Mouse (Mus musculus): ENCODE measurements around the gene Ift80. TPM values are rescaled to one million over a fixed set of nuclear protein-coding genes. Genes with fewer than 3 reads are reported as not detected.

Gene Ift80
- polyA plus RNA-seq, 1 experiment from 2014 or later, result 10.0 TPM

- H3K4me3 ChIP-seq (ENCODE audit: low read depth, low read length), result no peak overlapping the region
- no peaks in the 10 kb centered on the region for H3K9me3 ChIP-seq (ENCODE audit: control insufficient read depth, low read length)
- peak overlapping the region; percentile 75 for H3K27ac ChIP-seq (ENCODE audit: low read depth, low read length)
- H3K4me2 ChIP-seq, result peak overlapping the region; percentile 55
- DNase-seq (ENCODE audit: low spot score) (no peak), ATAC-seq (replicated peaks; ENCODE audit: low FRiP score) (peak; percentile 93)
- peaks cover 23% of the 10 kb centered on the region for H3K4me1 ChIP-seq (replicated peaks; ENCODE audit: control insufficient read depth, insufficient read depth, low read length)
- H3K36me3 ChIP-seq (ENCODE audit: control insufficient read depth, insufficient read depth, low read length), result no peaks in the 10 kb centered on the region
- H3K27me3 ChIP-seq (replicated peaks; ENCODE audit: control insufficient read depth, insufficient read depth, low read length), result no peaks in the 10 kb centered on the region
- WGBS, result 42% methylated on average over 9 of the region's 9 CpGs
- peak overlapping the region; percentile 50 for H3K9ac ChIP-seq (ENCODE audit: low read depth, low read length)
Measured at GRCm38 (mm10) chr3:68975533-68976490, 28.6 kb downstream of the Ift80 start.

GRCm38 (mm10) chr3:68974639-68975532, 29.5 kb downstream of the Ift80 start:
- Histone ChIP-seq H3K4me1 (replicated peaks; ENCODE audit: control insufficient read depth, insufficient read depth, low read length) (peaks cover 23% of the 10 kb centered on the region), H3K27me3 (replicated peaks; ENCODE audit: control insufficient read depth, insufficient read depth, low read length) (no peaks in the 10 kb centered on the region), H3K4me3 (ENCODE audit: low read depth, low read length) (no peak overlapping the region), H3K9ac (ENCODE audit: low read depth, low read length) (no peak overlapping the region), H3K27ac (ENCODE audit: low read depth, low read length) (peak overlapping the region; percentile 75), H3K9me3 (ENCODE audit: control insufficient read depth, low read length) (no peaks in the 10 kb centered on the region), H3K4me2 (peak overlapping the region; percentile 55), H3K36me3 (ENCODE audit: control insufficient read depth, insufficient read depth, low read length) (no peaks in the 10 kb centered on the region)
- ATAC-seq (replicated peaks; ENCODE audit: low FRiP score) (no peak), DNase-seq (ENCODE audit: low spot score) (no peak)
- 77% methylated on average over 8 of the region's 8 CpGs for WGBS

DNA sequence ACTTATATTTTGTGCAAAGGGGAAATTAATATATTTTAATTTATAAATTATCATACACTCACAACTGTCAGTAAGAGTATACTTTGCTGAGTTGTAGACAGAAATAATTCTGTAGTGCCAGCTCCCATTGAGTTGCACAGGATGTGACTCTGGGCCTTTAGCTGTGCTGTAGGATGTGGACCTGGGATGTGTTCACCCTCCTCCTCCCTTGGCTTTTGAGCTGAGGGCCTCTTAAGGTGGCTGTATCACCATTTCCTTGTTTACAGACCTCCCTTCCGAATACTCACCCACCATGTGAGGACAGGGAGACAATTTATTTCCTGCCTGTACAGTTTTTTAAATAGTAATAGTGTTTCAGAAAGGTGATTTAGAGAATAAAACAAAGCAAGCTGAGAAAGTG, 30.8 kb downstream of the Ift80 start:
- no peaks in the 10 kb centered on the region for H3K27me3 ChIP-seq (replicated peaks; ENCODE audit: control insufficient read depth, insufficient read depth, low read length)
- no peaks in the 10 kb centered on the region for H3K9me3 ChIP-seq (ENCODE audit: control insufficient read depth, low read length)
- no peak overlapping the region for H3K4me3 ChIP-seq (ENCODE audit: low read depth, low read length)
- ATAC-seq (replicated peaks; ENCODE audit: low FRiP score) (no peak), DNase-seq (ENCODE audit: low spot score) (no peak)
- no peak overlapping the region for H3K4me2 ChIP-seq
- H3K27ac ChIP-seq (ENCODE audit: low read depth, low read length), result no peak overlapping the region
- peaks cover 16% of the 10 kb centered on the region for H3K4me1 ChIP-seq (replicated peaks; ENCODE audit: control insufficient read depth, insufficient read depth, low read length)
- H3K9ac ChIP-seq (ENCODE audit: low read depth, low read length), result no peak overlapping the region
- WGBS, result 59% methylated on average over 1 of the region's 1 CpGs
- no peaks in the 10 kb centered on the region for H3K36me3 ChIP-seq (ENCODE audit: control insufficient read depth, insufficient read depth, low read length)

DNA sequence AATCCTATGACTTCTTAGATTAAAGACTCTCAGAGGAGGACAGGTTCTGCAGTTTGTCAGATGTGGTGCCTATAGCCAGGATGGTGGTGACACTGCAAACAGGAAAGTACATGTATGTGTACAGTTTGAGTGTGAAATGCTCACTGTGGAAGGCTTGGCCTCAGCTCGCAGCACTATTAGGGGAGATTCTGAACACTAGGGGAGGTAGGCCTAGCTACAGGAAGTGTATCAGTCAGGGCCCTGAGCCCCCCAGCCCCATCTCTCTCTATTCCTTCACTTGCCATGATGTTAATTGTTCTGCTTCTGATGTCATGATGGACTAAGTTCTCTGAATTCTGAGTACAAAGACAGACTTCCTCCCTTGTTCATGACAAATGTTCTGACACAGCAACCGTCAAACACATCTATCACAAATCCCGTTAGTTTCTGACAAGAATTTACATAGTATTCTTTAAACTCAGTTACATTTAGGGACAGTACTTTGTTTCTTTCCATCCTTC, 35.2 kb downstream of the Ift80 start:
- Histone ChIP-seq H3K27ac (ENCODE audit: low read depth, low read length) (no peak overlapping the region), H3K27me3 (replicated peaks; ENCODE audit: control insufficient read depth, insufficient read depth, low read length) (no peaks in the 10 kb centered on the region), H3K4me3 (ENCODE audit: low read depth, low read length) (no peak overlapping the region), H3K36me3 (ENCODE audit: control insufficient read depth, insufficient read depth, low read length) (peaks cover 10% of the 10 kb centered on the region; the same call in 1 of the 2 replicates), H3K4me1 (replicated peaks; ENCODE audit: control insufficient read depth, insufficient read depth, low read length) (no peaks in the 10 kb centered on the region; the same call in 1 of the 2 replicates), H3K4me2 (no peak overlapping the region), H3K9ac (ENCODE audit: low read depth, low read length) (no peak overlapping the region), H3K9me3 (ENCODE audit: control insufficient read depth, low read length) (no peaks in the 10 kb centered on the region; the same call in 1 of the 2 replicates)
- DNase-seq (ENCODE audit: low spot score), result no peak
- no peak for ATAC-seq (replicated peaks; ENCODE audit: low FRiP score)
- 79% methylated on average over 3 of the region's 3 CpGs for WGBS

DNA sequence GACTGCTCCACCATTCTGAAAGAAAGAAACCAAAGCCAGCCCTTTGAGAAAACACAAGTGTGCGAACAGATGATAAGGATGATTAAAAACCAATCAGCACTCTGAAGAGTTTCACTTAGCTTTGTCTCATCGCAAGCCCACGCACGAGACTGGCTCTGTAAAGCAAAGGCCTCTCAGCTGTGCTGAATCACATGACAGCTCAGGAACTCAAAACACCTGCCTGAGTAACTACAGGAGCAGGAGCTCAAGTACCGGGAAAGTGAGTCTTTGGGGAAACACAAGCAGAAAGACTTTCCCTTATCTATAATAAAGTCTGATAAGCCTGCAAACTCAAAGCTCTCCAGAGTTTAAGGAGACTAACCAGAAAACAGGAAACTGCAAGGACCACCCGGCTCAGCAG, 37.0 kb downstream of the Ift80 start:
- DNase-seq (ENCODE audit: low spot score) (no peak), ATAC-seq (replicated peaks; ENCODE audit: low FRiP score) (no peak; the same call in 1 of the 2 replicates)
- H3K9me3 ChIP-seq (ENCODE audit: control insufficient read depth, low read length), result no peaks in the 10 kb centered on the region; the same call in 1 of the 2 replicates
- no peaks in the 10 kb centered on the region for H3K27me3 ChIP-seq (replicated peaks; ENCODE audit: control insufficient read depth, insufficient read depth, low read length)
- H3K36me3 ChIP-seq (ENCODE audit: control insufficient read depth, insufficient read depth, low read length), result peaks cover 10% of the 10 kb centered on the region; the same call in 1 of the 2 replicates
- no peak overlapping the region for H3K4me3 ChIP-seq (ENCODE audit: low read depth, low read length)
- 20% methylated on average over 6 of the region's 6 CpGs for WGBS
- no peaks in the 10 kb centered on the region; the same call in 1 of the 2 replicates for H3K4me1 ChIP-seq (replicated peaks; ENCODE audit: control insufficient read depth, insufficient read depth, low read length)
- H3K27ac ChIP-seq (ENCODE audit: low read depth, low read length), result no peak overlapping the region
- H3K9ac ChIP-seq (ENCODE audit: low read depth, low read length), result no peak overlapping the region
- H3K4me2 ChIP-seq, result no peak overlapping the region

DNA sequence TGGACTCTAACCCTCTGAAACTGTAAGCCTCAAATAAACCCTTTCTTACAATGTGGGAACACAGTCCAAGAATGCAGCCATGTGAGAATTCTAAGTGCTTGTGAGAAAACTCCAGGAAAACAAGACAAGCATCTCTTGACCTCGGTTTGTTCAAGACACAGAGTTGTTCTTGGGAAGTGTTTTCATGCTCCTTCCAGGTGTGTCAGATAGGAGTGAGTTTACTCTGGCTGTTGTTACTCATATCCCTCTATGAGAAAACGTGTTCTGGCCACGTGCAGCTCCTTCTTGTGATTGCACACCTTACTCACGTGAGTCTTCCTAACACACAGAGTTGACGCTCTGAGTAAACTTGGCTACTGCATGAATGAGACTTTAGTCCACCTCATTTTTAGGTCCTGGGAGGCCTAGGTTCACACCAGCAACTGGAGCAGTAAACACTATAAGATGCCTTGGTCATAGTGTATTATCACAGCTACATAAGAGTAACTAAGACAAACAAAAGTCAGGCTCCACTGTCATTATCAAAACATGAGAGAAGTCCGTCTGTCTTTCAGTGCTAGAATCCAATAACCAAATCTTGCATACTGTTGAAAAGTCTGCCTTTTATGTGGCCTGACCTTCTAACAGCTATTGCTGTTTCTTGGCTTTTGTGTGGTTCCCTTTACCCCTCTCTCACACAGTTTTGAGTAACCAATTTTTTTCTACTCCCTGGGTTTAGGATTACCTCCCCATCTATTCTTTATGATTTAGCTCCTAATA, 37.7 kb downstream of the Ift80 start:
- H3K9ac ChIP-seq (ENCODE audit: low read depth, low read length), result no peak overlapping the region
- H3K4me1 ChIP-seq (replicated peaks; ENCODE audit: control insufficient read depth, insufficient read depth, low read length), result no peaks in the 10 kb centered on the region; the same call in 1 of the 2 replicates
- no peak overlapping the region for H3K4me2 ChIP-seq
- no peaks in the 10 kb centered on the region; the same call in 1 of the 2 replicates for H3K9me3 ChIP-seq (ENCODE audit: control insufficient read depth, low read length)
- no peak overlapping the region for H3K27ac ChIP-seq (ENCODE audit: low read depth, low read length)
- H3K4me3 ChIP-seq (ENCODE audit: low read depth, low read length), result no peak overlapping the region
- DNase-seq (ENCODE audit: low spot score) (no peak), ATAC-seq (replicated peaks; ENCODE audit: low FRiP score) (no peak)
- 88% methylated on average over 6 of the region's 6 CpGs for WGBS
- no peaks in the 10 kb centered on the region for H3K27me3 ChIP-seq (replicated peaks; ENCODE audit: control insufficient read depth, insufficient read depth, low read length)
- peaks cover 10% of the 10 kb centered on the region; the same call in 1 of the 2 replicates for H3K36me3 ChIP-seq (ENCODE audit: control insufficient read depth, insufficient read depth, low read length)

GRCm38 (mm10) chr3:68964682-68965081, 39.7 kb downstream of the Ift80 start:
- Histone ChIP-seq H3K27ac (ENCODE audit: low read depth, low read length) (no peak overlapping the region), H3K9ac (ENCODE audit: low read depth, low read length) (no peak overlapping the region), H3K4me2 (no peak overlapping the region), H3K4me1 (replicated peaks; ENCODE audit: control insufficient read depth, insufficient read depth, low read length) (no peaks in the 10 kb centered on the region; the same call in 1 of the 2 replicates), H3K9me3 (ENCODE audit: control insufficient read depth, low read length) (no peaks in the 10 kb centered on the region; the same call in 1 of the 2 replicates), H3K27me3 (replicated peaks; ENCODE audit: control insufficient read depth, insufficient read depth, low read length) (no peaks in the 10 kb centered on the region), H3K4me3 (ENCODE audit: low read depth, low read length) (no peak overlapping the region), H3K36me3 (ENCODE audit: control insufficient read depth, insufficient read depth, low read length) (peaks cover 10% of the 10 kb centered on the region; the same call in 1 of the 2 replicates)
- DNase-seq (ENCODE audit: low spot score), result no peak
- no peak for ATAC-seq (replicated peaks; ENCODE audit: low FRiP score)

DNA sequence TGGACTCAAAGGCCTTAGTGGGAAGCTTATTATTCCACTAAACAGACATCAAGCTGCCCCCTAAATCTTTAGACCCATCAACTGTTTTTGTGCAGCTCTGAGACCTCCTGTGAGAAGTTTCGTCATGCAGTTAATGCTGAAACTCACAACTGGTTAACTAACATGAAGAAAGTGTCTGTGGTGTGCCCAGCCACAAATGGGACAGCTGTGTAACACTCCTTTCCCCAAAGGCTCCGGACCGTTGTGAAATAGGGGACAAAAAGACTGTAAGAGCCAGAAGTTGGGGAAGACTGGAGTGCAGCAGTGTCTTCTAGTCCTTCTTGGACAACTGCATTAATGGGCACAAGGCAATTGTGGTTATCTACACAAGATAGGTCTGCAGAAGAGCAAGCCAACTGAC, 47.0 kb downstream of the Ift80 start:
- DNase-seq (ENCODE audit: low spot score) (no peak), ATAC-seq (replicated peaks; ENCODE audit: low FRiP score) (no peak)
- WGBS, result 78% methylated on average over 3 of the region's 3 CpGs
- Histone ChIP-seq H3K4me2 (no peak overlapping the region), H3K4me3 (ENCODE audit: low read depth, low read length) (no peak overlapping the region), H3K9ac (ENCODE audit: low read depth, low read length) (no peak overlapping the region), H3K9me3 (ENCODE audit: control insufficient read depth, low read length) (no peaks in the 10 kb centered on the region), H3K36me3 (ENCODE audit: control insufficient read depth, insufficient read depth, low read length) (no peaks in the 10 kb centered on the region), H3K4me1 (replicated peaks; ENCODE audit: control insufficient read depth, insufficient read depth, low read length) (peaks cover 4% of the 10 kb centered on the region; the same call in 1 of the 2 replicates), H3K27ac (ENCODE audit: low read depth, low read length) (no peak overlapping the region), H3K27me3 (replicated peaks; ENCODE audit: control insufficient read depth, insufficient read depth, low read length) (no peaks in the 10 kb centered on the region)

All from liver, embryonic 11.5 days (tissue).